Comparison of ENCODE assay signal across 7 mouse cellular contexts in the genomic region with DNA sequence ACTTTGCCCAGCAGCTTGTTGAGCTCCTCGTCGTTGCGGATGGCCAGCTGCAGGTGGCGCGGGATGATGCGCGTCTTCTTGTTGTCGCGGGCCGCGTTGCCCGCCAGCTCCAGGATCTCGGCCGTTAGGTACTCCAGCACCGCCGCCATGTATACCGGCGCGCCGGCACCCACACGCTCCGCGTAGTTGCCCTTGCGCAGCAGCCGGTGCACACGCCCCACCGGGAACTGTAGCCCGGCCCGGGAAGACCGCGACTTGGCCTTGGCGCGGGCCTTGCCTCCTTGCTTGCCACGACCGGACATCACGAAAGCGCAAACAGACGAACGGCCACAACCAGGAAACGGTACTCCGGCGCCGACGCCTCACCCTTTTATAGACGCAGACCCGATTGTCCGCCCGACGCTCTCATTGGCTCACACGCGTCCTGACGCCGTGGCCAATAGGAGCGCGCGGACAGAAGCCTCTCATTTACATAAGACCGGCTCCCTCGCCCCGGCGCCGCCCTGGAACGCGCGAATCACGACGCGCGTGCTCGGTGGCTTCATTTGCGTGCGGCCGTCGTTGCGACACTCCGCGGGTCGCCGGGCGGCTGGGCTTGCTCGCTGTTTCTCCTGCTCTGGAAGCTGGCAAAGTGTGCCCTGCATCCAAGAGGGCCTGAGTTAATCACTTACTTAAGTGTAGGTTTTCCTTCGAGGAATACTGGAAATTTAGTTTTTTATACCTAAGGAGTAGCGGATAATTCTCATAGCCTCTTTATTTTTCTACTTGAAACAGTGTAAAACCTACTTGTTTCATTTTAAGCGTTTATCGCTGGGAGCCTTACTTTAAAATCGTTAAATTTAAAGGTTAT. TPM values are rescaled to one million over a fixed set of nuclear protein-coding genes. Genes with fewer than 3 reads are reported as not detected.
DNase-seq lines count a peak whose midpoint lies in the region; ATAC-seq and TF ChIP-seq lines count a peak whose summit lies in the region.
"Not testable (repeated sequence)": the region's sequence is repeated elsewhere in the genome, so short reads cannot be mapped to it uniquely, and the experiment has no call there.

TSS of gene Hist2h2aa2 (minus strand) at position 328 of the 850 bp plus-strand sequence.

- H3K4me1 ChIP-seq in embryonic fibroblast, embryonic 13.5 days (ENCODE audit: control insufficient read depth, insufficient read depth, low read length); midbrain, postnatal 0 days (ENCODE audit: insufficient read depth, low read length): not testable (repeated sequence)
- H3K4me1 ChIP-seq in kidney, embryonic 14.5 days (ENCODE audit: control insufficient read depth, insufficient read depth, low read length): peaks cover 22% of the 10 kb centered on the region
- H3K4me1 ChIP-seq in limb, embryonic 14.5 days (ENCODE audit: control insufficient read depth, insufficient read depth, low read length): peaks cover 19% of the 10 kb centered on the region

- peak within 1 kb of the TSS; percentile 91 for H3K27ac ChIP-seq in embryonic fibroblast, embryonic 13.5 days (ENCODE audit: insufficient read depth, low read length)
- H3K27ac ChIP-seq in kidney, embryonic 14.5 days (ENCODE audit: low read depth, low read length): peak within 1 kb of the TSS; percentile 89
- peak within 1 kb of the TSS; percentile 80 for H3K27ac ChIP-seq in limb, embryonic 14.5 days (replicated peaks; ENCODE audit: low read depth, low read length)
- peak within 1 kb of the TSS; percentile 63 for H3K27ac ChIP-seq in midbrain, postnatal 0 days (ENCODE audit: low read depth, low read length)

- 7% methylated on average over 25 of the region's 85 CpGs for WGBS in kidney, embryonic 14.5 days
- WGBS in limb, embryonic 14.5 days: 14% methylated on average over 9 of the region's 85 CpGs
- WGBS in midbrain, postnatal 0 days: 6% methylated on average over 20 of the region's 85 CpGs

- H3K9ac ChIP-seq in kidney, embryonic 14.5 days (ENCODE audit: low read depth, low read length): peak within 1 kb of the TSS; percentile 55
- peak within 1 kb of the TSS; percentile 42 for H3K9ac ChIP-seq in limb, embryonic 14.5 days (ENCODE audit: low read depth, low read length, severe bottlenecking)
- H3K9ac ChIP-seq in midbrain, postnatal 0 days (replicated peaks; ENCODE audit: low read length, poor library complexity, severe bottlenecking): 0 out of 2 replicates have a peak within 1 kb of the TSS, but pooled peaks have one; percentile 29

- peak within 1 kb of the TSS; percentile 31 for H3K4me2 ChIP-seq in kidney, embryonic 14.5 days (replicated peaks; ENCODE audit: low read depth, low read length)
- H3K4me2 ChIP-seq in limb, embryonic 14.5 days (replicated peaks; ENCODE audit: low read depth, low read length, severe bottlenecking): peak within 1 kb of the TSS; percentile 40
- H3K4me2 ChIP-seq in midbrain, postnatal 0 days (ENCODE audit: low read depth, low read length, poor library complexity, severe bottlenecking): peak within 1 kb of the TSS; percentile 42

- peak; percentile 87 for ATAC-seq in kidney, embryonic 14.5 days (ENCODE audit: low FRiP score, low TSS enrichment)
- peak; percentile 84 for ATAC-seq in limb, embryonic 14.5 days (ENCODE audit: low FRiP score, low read depth)
- peak; percentile 92 for ATAC-seq in midbrain, postnatal 0 days (ENCODE audit: low FRiP score)

- peak within 1 kb of the TSS; percentile 46 for H3K4me3 ChIP-seq in embryonic fibroblast, embryonic 13.5 days (ENCODE audit: insufficient read depth, low read length)
- peak within 1 kb of the TSS; percentile 17; the same call in 1 of the 2 replicates for H3K4me3 ChIP-seq in kidney, embryonic 14.5 days (ENCODE audit: low read length)
- H3K4me3 ChIP-seq in limb, embryonic 14.5 days (replicated peaks; ENCODE audit: low read length): peak within 1 kb of the TSS; percentile 28
- H3K4me3 ChIP-seq in midbrain, postnatal 0 days (ENCODE audit: low read depth, low read length): peak within 1 kb of the TSS; percentile 23

- H3K9me3 ChIP-seq in kidney, embryonic 14.5 days (ENCODE audit: control insufficient read depth, low read length); limb, embryonic 14.5 days (ENCODE audit: control insufficient read depth, low read length); midbrain, postnatal 0 days (ENCODE audit: low read length): not testable (repeated sequence)

- not testable (repeated sequence) for TF ChIP-seq CTCF in embryonic fibroblast, embryonic 13.5 days (IDR thresholded peaks at IDR 0.05; ENCODE audit: borderline replicate concordance, insufficient read depth, low read length); midbrain, postnatal 0 days (IDR thresholded peaks at IDR 0.05)

- peak; percentile 28 for TF ChIP-seq POLR2A in embryonic fibroblast, embryonic 13.5 days (IDR thresholded peaks at IDR 0.05; ENCODE audit: low read depth, low read length)
- not testable (repeated sequence) for TF ChIP-seq POLR2A in limb, embryonic 14.5 days (IDR thresholded peaks at IDR 0.05; ENCODE audit: borderline replicate concordance, extremely low read depth, insufficient read depth, insufficient read length)

- not testable (repeated sequence) for H3K27me3 ChIP-seq in kidney, embryonic 14.5 days (ENCODE audit: control insufficient read depth, insufficient read depth, low read length); limb, embryonic 14.5 days (ENCODE audit: control insufficient read depth, insufficient read depth, low read length); midbrain, postnatal 0 days (ENCODE audit: insufficient read depth, low read length)

- DNase-seq in adrenal gland, postnatal 25 days: peak; percentile 92
- peak; percentile 97 for DNase-seq in heart, adult 9 months (ENCODE audit: low spot score in 2 of 2)
- DNase-seq in limb, embryonic 14.5 days (ENCODE audit: low spot score): peak; percentile 40
- DNase-seq in midbrain, postnatal 0 days (ENCODE audit: low spot score): peak; percentile 68
- DNase-seq in spleen, postnatal 14 days (ENCODE audit: low spot score in 2 of 2): peak; percentile 96 to 98

- not testable (repeated sequence) for H3K36me3 ChIP-seq in kidney, embryonic 14.5 days (ENCODE audit: control insufficient read depth, insufficient read depth, low read length); limb, embryonic 14.5 days (ENCODE audit: control insufficient read depth, insufficient read depth, low read length); midbrain, postnatal 0 days (ENCODE audit: insufficient read depth, low read length)

RNA-seq across cellular contexts. Expression of gene Hist2h2aa2, which starts in this region (rescaled TPM):
- total RNA-seq in adrenal gland, postnatal 25 days (2021): 555 and 742 TPM in 2 replicates
- polyA plus RNA-seq in embryonic fibroblast, embryonic 13.5 days (2011; ENCODE audit: insufficient read length, low read depth, missing spikeins): not detected in 2 replicates
- 33.3 and 69.4 TPM in 2 replicates for polyA plus RNA-seq in kidney, embryonic 14.5 days (2014; fragmentation: Nextera tagmentation; extraction: Ambion mirVana)
- 9.7 and 28.1 TPM in 2 replicates for polyA plus RNA-seq in limb, embryonic 14.5 days (2012; rRNA removed)
- 30.9 and 33.1 TPM in 2 replicates for polyA plus RNA-seq in limb, embryonic 14.5 days (2014; fragmentation: Nextera tagmentation; extraction: Ambion mirVana)
- 914 and 1,403 TPM in 2 replicates for total RNA-seq in midbrain, postnatal 0 days (2014; rRNA removed)
- 41.9 and 45.6 TPM in 2 replicates for polyA plus RNA-seq in midbrain, postnatal 0 days (2015; fragmentation: Nextera tagmentation; extraction: Ambion mirVana)

Comparison
In these comparisons a context has a peak if more than half of its experiments do, and no peak if none do; other contexts are left out.
1. Peak in every context shown above with its lines: DNase-seq, ATAC-seq, H3K4me3 ChIP-seq and H3K27ac ChIP-seq.
2. RNA of gene Hist2h2aa2 (polyA plus RNA-seq): 41.9 to 45.6 TPM in midbrain, postnatal 0 days, 33.3 to 69.4 TPM in kidney, embryonic 14.5 days and 9.7 to 33.1 TPM in limb, embryonic 14.5 days; not detected in embryonic fibroblast, embryonic 13.5 days; every median in the first group is over 10 times any median in the second.
3. DNase-seq: peak in every context shown above with its lines; median percentile 97 in heart, adult 9 months; 97 in spleen, postnatal 14 days; 92 in adrenal gland, postnatal 25 days; 68 in midbrain, postnatal 0 days; 40 in limb, embryonic 14.5 days.